Mouse (Mus musculus) ES-Bruce4 (cell line): ENCODE data around the gene Cnnm2. TPM values are rescaled to one million over a fixed set of nuclear protein-coding genes. Genes with fewer than 3 reads are reported as not detected.

Source experiments
- H3K27ac ChIP-seq: 2 replicates; pipeline ENCODE4 v1.5.1; 2012; ENCODE audit warnings: low read length, inconsistent platforms; ENCODE audit not compliant: insufficient read depth
- H3K27me3 ChIP-seq: 2 replicates; pipeline ENCODE4 v1.6.1; 2012; ENCODE audit warnings: mild to moderate bottlenecking, low read length, inconsistent platforms; ENCODE audit not compliant: control insufficient read depth, poor library complexity, insufficient read depth, severe bottlenecking
- H3K36me3 ChIP-seq: 2 replicates; pipeline ENCODE4 v1.6.1; 2012; ENCODE audit warnings: inconsistent platforms, mild to moderate bottlenecking, low read length, moderate library complexity; ENCODE audit not compliant: control insufficient read depth, poor library complexity, insufficient read depth, severe bottlenecking
- H3K4me1 ChIP-seq: one replicate; pipeline ENCODE4 v1.8.1; 2011; ENCODE audit warnings: low read length; ENCODE audit not compliant: control insufficient read depth, insufficient read depth
- H3K4me3 ChIP-seq: 2 replicates; pipeline ENCODE4 v1.5.1; 2011; ENCODE audit warnings: low read depth, mild to moderate bottlenecking, low read length
- H3K9ac ChIP-seq: 2 replicates; pipeline ENCODE4 v1.6.1; 2012; ENCODE audit warnings: low read depth, mild to moderate bottlenecking, inconsistent platforms; ENCODE audit not compliant: poor library complexity, severe bottlenecking
- H3K9me3 ChIP-seq: replicated peaks from 2 replicates; pipeline ENCODE4 v1.6.1; 2012; ENCODE audit warnings: mild to moderate bottlenecking, low read length, inconsistent platforms; ENCODE audit not compliant: control insufficient read depth, poor library complexity, insufficient read depth, severe bottlenecking
- CTCF ChIP-seq: IDR thresholded peaks from one replicate; pipeline ENCODE4 v1.8.1; 2011; ENCODE audit warnings: low read depth, low read length
- EP300 ChIP-seq: IDR thresholded peaks from 2 replicates; pipeline ENCODE4 v1.6.1; 2011; ENCODE audit warnings: low read depth, low read length; ENCODE audit not compliant: insufficient read depth
- POLR2A ChIP-seq: IDR thresholded peaks from one replicate; pipeline ENCODE4 v1.8.1; 2011; ENCODE audit warnings: low read length; ENCODE audit not compliant: insufficient read depth
- polyA plus RNA-seq: library from polyadenylated mRNA; stranded (reverse); fragments of >200 nt; gene quantifications from 2 replicates; pipeline ENCODE4 v1.2.4, GENCODE M21; 2011; ENCODE audit warnings: low read depth; ENCODE audit not compliant: missing spikeins, insufficient read depth, insufficient read length

The Cnnm2 gene
- polyA plus RNA-seq, 1 experiment: 14.8 TPM

DNA sequence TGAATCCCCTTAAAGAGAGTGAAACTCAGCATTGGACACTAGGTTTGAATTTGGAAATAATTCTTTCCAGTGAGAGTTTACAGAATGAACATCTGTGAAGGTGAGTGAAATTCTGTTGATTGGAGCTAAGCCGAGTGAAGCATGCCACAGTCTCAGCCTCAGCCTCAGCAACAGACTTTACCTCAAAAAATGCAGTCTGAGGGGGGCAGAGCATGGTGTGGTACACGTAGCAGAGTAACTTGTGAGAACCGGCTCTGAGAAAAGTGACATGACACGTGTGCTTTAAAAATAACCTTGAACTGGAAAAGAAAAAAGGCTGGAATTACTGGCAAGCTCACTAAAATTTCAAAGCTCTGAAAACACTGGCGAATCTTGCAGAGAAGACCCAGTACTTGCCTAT lies 62.4 kb downstream of the Cnnm2 start:
- TF ChIP-seq POLR2A (no peak), CTCF (no peak), EP300 (no peak)
- H3K36me3 ChIP-seq: no peaks in the 10 kb centered on the region
- H3K27ac ChIP-seq: no peak overlapping the region
- H3K9me3 ChIP-seq: no peaks in the 10 kb centered on the region
- no peaks in the 10 kb centered on the region for H3K27me3 ChIP-seq
- no peak overlapping the region for H3K9ac ChIP-seq
- H3K4me3 ChIP-seq: no peak overlapping the region
- peaks cover under 1% of the 10 kb centered on the region for H3K4me1 ChIP-seq

DNA sequence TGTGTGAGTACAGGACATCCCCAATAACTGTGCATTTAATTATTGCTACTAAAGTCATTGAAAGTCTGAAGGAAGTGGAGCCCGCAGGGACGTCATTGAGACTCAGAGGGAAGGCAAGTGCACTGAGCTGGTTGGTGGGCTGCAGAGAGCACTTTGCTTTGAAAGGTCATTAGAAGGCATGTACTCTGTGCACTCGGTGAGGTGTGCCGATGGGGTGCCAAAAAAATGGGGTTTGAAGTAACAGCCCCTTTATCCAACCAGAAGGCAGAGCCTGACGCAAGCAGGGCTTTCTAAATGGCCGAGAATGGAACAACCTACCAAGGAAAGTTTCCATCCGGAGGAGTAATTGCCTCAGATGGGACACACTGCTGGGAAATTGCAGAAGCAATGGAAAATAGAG lies 63.5 kb downstream of the Cnnm2 start:
- H3K27ac ChIP-seq: no peak overlapping the region
- no peak overlapping the region for H3K4me3 ChIP-seq
- H3K36me3 ChIP-seq: no peaks in the 10 kb centered on the region
- H3K27me3 ChIP-seq: no peaks in the 10 kb centered on the region
- no peak overlapping the region for H3K9ac ChIP-seq
- no peaks in the 10 kb centered on the region for H3K9me3 ChIP-seq
- peaks cover 3% of the 10 kb centered on the region for H3K4me1 ChIP-seq
- TF ChIP-seq CTCF (no peak), EP300 (no peak), POLR2A (no peak)

DNA sequence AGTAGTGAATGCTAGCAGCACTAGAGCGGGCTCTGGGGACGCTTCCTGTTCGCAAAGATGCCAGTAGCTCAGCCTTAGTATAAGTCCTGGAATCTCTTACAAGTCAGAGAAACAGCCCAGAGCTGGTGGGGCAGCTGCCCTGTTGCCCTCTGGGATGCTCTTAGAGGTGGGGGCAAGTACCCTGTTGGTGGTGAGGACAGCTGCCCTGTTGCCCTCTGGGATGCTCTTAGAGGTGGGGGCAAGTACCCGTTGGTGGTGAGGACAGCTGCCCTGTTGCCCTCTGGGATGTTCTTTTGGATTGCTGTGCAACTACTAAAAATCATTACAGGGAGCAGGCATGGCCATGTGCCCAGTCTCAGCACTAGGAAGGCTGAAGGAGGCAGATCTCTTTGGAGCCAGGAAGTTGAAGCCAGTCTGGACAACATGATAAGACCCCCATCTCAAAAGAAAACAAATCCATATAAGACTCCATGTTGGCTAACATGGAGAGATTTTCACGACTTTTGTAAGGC lies 66.3 kb downstream of the Cnnm2 start:
- Histone ChIP-seq H3K4me1 (peaks cover 10% of the 10 kb centered on the region), H3K9ac (no peak overlapping the region), H3K36me3 (no peaks in the 10 kb centered on the region), H3K4me3 (no peak overlapping the region), H3K27ac (no peak overlapping the region), H3K27me3 (no peaks in the 10 kb centered on the region), H3K9me3 (no peaks in the 10 kb centered on the region)
- no peak for TF ChIP-seq POLR2A

DNA sequence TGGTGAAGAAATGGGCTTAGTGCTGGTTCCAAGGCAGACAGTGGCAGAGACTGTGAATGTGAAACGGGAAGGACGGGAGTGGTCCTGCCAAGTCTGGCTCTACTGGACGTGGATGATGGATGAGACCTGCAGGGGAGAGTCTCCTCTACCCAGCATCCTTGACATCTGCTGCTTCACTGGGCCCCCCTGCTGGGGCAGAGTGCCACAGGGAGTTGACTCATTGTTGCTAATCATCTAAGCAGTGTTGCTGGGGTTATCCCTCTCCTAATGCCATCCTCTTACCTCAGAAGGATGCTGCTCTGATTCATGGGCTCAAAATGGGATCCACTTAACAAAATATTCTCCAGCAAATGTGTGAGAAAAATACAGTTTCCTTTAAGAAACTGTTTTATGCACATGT lies 67.6 kb downstream of the Cnnm2 start:
- Histone ChIP-seq H3K36me3 (no peaks in the 10 kb centered on the region), H3K9me3 (no peaks in the 10 kb centered on the region), H3K4me1 (peaks cover 10% of the 10 kb centered on the region), H3K27me3 (no peaks in the 10 kb centered on the region), H3K4me3 (no peak overlapping the region), H3K27ac (no peak overlapping the region), H3K9ac (no peak overlapping the region)
- no peak for TF ChIP-seq EP300
- no peak for TF ChIP-seq POLR2A
- no peak for TF ChIP-seq CTCF

DNA sequence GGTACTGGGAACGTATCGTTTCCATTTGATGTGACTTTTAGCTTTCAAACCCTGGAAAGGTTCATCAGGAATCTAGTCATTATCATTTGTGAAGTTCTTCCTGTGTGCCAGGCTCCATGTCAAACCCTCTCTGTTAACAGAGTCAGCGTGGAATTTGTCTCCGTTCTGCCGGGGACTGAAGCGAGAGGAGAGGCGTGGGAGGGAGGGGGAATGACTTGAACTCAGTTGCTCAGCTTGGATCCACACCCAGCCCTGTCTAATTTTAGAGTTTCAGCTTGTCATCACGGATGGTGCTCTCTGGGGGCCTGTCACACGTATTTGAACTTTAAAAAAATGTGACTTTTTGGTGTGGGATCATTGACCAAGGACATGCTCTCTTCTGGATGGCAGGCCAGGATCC lies 70.0 kb downstream of the Cnnm2 start:
- Histone ChIP-seq H3K9me3 (no peaks in the 10 kb centered on the region), H3K9ac (no peak overlapping the region), H3K27me3 (no peaks in the 10 kb centered on the region), H3K27ac (no peak overlapping the region; the same call in 1 of the 2 replicates), H3K36me3 (no peaks in the 10 kb centered on the region), H3K4me3 (no peak overlapping the region), H3K4me1 (peaks cover 18% of the 10 kb centered on the region)
- TF ChIP-seq POLR2A: no peak
- TF ChIP-seq CTCF: no peak
- no peak for TF ChIP-seq EP300

DNA sequence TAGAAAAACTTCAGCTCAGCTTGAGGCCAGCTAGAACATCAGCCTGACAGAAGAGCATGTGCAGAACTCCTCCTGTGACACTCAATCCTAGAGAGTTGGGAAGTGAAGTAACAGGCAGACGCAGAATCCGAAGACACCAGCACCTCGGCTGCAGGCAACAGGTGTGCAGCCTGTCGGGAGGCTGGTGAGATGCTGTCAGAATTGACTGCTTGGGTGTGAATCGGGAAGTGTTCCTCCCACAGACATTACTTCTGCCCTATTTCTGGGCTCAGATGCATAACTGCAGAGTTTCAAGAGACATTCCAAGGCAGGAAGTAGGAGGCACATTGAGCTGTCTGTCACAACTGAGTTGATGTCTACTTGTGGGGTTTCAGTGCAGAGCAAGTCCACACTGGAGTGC lies 72.9 kb downstream of the Cnnm2 start:
- 0 out of 2 replicates have a peak, but pooled peaks have one; percentile 37 for TF ChIP-seq EP300
- no peak for TF ChIP-seq POLR2A
- Histone ChIP-seq H3K9ac (no peak overlapping the region), H3K9me3 (no peaks in the 10 kb centered on the region), H3K4me1 (peaks cover 20% of the 10 kb centered on the region), H3K36me3 (no peaks in the 10 kb centered on the region), H3K27me3 (no peaks in the 10 kb centered on the region), H3K4me3 (no peak overlapping the region), H3K27ac (0 out of 2 replicates have a peak overlapping the region, but pooled peaks have one; percentile 16)
